Comparison of ENCODE assay signal across 13 mouse cellular contexts in genomic region chr7:96844104-96844894, GRCm38 (mm10).
A peak's percentile ranks its signal among the peaks of the same experiment; 100 is the strongest.
DNase-seq lines count a peak whose midpoint lies in the region; ATAC-seq lines count a peak whose summit lies in the region.
"Had no signal": no experiment of that assay in that cellular context is flagged by ENCODE, and none has a peak within 500 bp of the region (broad histone marks: within the 10 kb centered on the region; RNA-seq: fewer than 3 reads in every experiment).

No protein-coding gene starts in this region.

- H3K9ac ChIP-seq in liver, embryonic 11.5 days (ENCODE audit: low read depth, low read length): no peak overlapping the region
- H3K9ac ChIP-seq: forebrain, embryonic 12.5 days; neural tube, embryonic 12.5 days had no signal

- 62% methylated on average over 8 of the region's 8 CpGs for WGBS in liver, embryonic 11.5 days

- no peaks in the 10 kb centered on the region for H3K36me3 ChIP-seq in liver, embryonic 11.5 days (ENCODE audit: control insufficient read depth, insufficient read depth, low read length)

- H3K9me3 ChIP-seq in liver, embryonic 11.5 days (ENCODE audit: control insufficient read depth, low read length): no peaks in the 10 kb centered on the region
- H3K9me3 ChIP-seq: forebrain, embryonic 12.5 days; neural tube, embryonic 12.5 days had no signal

- intact Hi-C loops in gastrocnemius, postnatal 36 days (cut with DNase I): no loop called here

- no peak overlapping the region for H3K4me3 ChIP-seq in liver, embryonic 11.5 days (ENCODE audit: low read depth, low read length)
- H3K4me3 ChIP-seq: forebrain, embryonic 12.5 days; gastrocnemius, adult 2 months; neural tube, embryonic 12.5 days had no signal

- H3K27ac ChIP-seq in liver, embryonic 11.5 days (ENCODE audit: low read depth, low read length): peak overlapping the region; percentile 15; the same call in 1 of the 2 replicates
- H3K27ac ChIP-seq: forebrain, embryonic 12.5 days; gastrocnemius, adult 2 months; neural tube, embryonic 12.5 days had no signal

- no peak for ATAC-seq in liver, embryonic 11.5 days (replicated peaks; ENCODE audit: low FRiP score)

- no peak overlapping the region for H3K4me2 ChIP-seq in liver, embryonic 11.5 days
- H3K4me2 ChIP-seq: forebrain, embryonic 12.5 days; neural tube, embryonic 12.5 days had no signal

- H3K27me3 ChIP-seq in liver, embryonic 11.5 days (replicated peaks; ENCODE audit: control insufficient read depth, insufficient read depth, low read length): no peaks in the 10 kb centered on the region
- H3K27me3 ChIP-seq: forebrain, embryonic 12.5 days; neural tube, embryonic 12.5 days had no signal

- peak; percentile 44 to 73 for DNase-seq in adrenal gland, adult (ENCODE audit: inconsistent age in 2 of 2, low spot score in 1 of 2)
- no peak for DNase-seq in adrenal gland, adult 8-10 months
- peak; percentile 31 for DNase-seq in kidney, postnatal 14 days
- DNase-seq in kidney, adult 11 months: no peak
- DNase-seq in Muller cell, postnatal 12 days (ENCODE audit: inconsistent ontology term): peak; percentile 10
- no peak for DNase-seq in liver, embryonic 11.5 days (ENCODE audit: low spot score)
- DNase-seq in layer of hippocampus, postnatal 14 days (ENCODE audit: low spot score in 2 of 2): no peak
- DNase-seq in gastrocnemius, postnatal 36 days: no peak
- DNase-seq: cerebellum, adult 18-20 months; gastrocnemius, adult 2 months; right cerebral cortex, postnatal 25 days had no signal

- peaks cover 5% of the 10 kb centered on the region; the same call in 1 of the 2 replicates for H3K4me1 ChIP-seq in liver, embryonic 11.5 days (replicated peaks; ENCODE audit: control insufficient read depth, insufficient read depth, low read length)

Comparison
In these comparisons a context has a peak if more than half of its experiments do, and no peak if none do; other contexts are left out.
1. DNase-seq: peak in adrenal gland, adult (2 of 2), kidney, postnatal 14 days (single experiment) and Muller cell, postnatal 12 days (single experiment); none in adrenal gland, adult 8-10 months (single experiment), kidney, adult 11 months (single experiment), liver, embryonic 11.5 days (single experiment), layer of hippocampus, postnatal 14 days (0 of 2) and gastrocnemius, postnatal 36 days (0 of 2).